Mouse (Mus musculus) heart, postnatal 10 days (tissue): Measurements from ENCODE around the gene Gm42715. TPM values are rescaled to one million over a fixed set of nuclear protein-coding genes. Genes with fewer than 3 reads are reported as not detected.

Experiments
- DNase-seq, 2 experiments: peaks; one replicate each; pipeline ENCODE4 v3.0.0; 2021
- intact Hi-C: fragments of 180-260 bp; cut with DNase I; formaldehyde crosslinking; loops from one replicate; pipeline ENCODE4 v1.15.1; 2025
- microRNA-seq, 2 experiments: library from miRNA; unstranded; fragments of <30 nt; microRNA quantifications; one replicate each; pipeline ENCODE4 v1.2.0; 2022
- total RNA-seq, 2 experiments: library from RNA; stranded (reverse); gene quantifications; 2 replicates each; pipeline ENCODE4 v1.2.3; 2021

The Gm42715 gene
- total RNA-seq, 2 experiments from 2014 or later, result 14.1 to 14.3 TPM

- intact Hi-C loops, result loop anchor here (1.0 to 5.0 kb wide), 3 partner anchors 22 to 132 kb away; partner anchors contain the start of gene Bcl7c
- peak; percentile 87 to 90 for DNase-seq
These were observed 95.8 kb downstream of the Gm42715 start, which contains the start of gene Zfp629 for GRCm38 (mm10) chr7:127614891-127615843. Gene Zfp629, minus strand, starts transcription at chr7:127615797.

DNA sequence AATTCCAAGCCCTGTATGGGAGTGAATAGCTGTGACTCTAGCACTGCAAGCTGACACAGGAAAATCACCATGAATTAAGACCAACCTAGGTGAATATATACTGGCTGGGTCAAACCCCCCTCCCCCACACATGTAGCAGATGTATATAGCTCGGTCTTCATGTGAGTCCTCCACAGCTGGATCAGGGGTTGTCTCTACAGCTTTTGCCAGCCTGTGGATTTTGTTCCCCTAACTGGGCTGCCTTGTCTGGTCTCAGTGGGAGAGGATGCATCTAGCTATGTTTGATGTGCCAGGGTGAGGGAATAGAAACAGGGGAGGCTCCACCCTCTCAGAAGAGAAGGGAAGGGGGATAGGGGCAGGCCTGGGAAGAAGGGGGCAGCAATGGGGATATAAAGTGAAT is 97.0 kb downstream of the Gm42715 start:
- intact Hi-C loops, result loop anchor here (5.0 kb wide), 1 partner anchor 91 kb away; the partner anchor contains the start of gene Bcl7c
- DNase-seq, result no peak

Small RNA genes lying within 50 kb of the gene (microRNA-seq; reads per million reads assigned to microRNA genes)
- 0 reads per million in 2 experiments for gene Gm47278
- gene Mir7060, result 0 to 0.35 reads per million in 2 experiments

Other genes with a start within 250 kb of the Gm42715 start
- 10 to 100 TPM; 39.4 to 49.4 TPM for gene Sephs2, start 245.5 kb upstream of the Gm42715 start, total RNA-seq
- gene Itgal, start 223.3 kb upstream of the Gm42715 start, total RNA-seq, result 1 to 10 TPM; 2.8 to 3.7 TPM
- 10 to 100 TPM; 40.4 to 43.0 TPM for gene Zfp768, start 174.0 kb upstream of the Gm42715 start, total RNA-seq
- gene Zfp747, start 143.5 kb upstream of the Gm42715 start, total RNA-seq, result 1 to 10 TPM; 5.5 to 5.6 TPM
- gene 9130019O22Rik, start 132.4 kb upstream of the Gm42715 start, total RNA-seq, result 1 to 10 TPM; 2.9 to 3.2 TPM
- 1 to 10 TPM; 4.7 to 5.7 TPM for gene E430018J23Rik, start 126.0 kb upstream of the Gm42715 start, total RNA-seq
- 1 to 10 TPM; 4.7 TPM for gene Zfp764, start 112.8 kb upstream of the Gm42715 start, total RNA-seq
- gene Zfp688, start 97.5 kb upstream of the Gm42715 start, total RNA-seq, result 1 to 10 TPM; 3.8 to 6.2 TPM
- gene Zfp689, start 70.4 kb upstream of the Gm42715 start, total RNA-seq, result 1 to 10 TPM; 2.7 to 3.0 TPM
- 10 to 100 TPM; 27.1 to 27.4 TPM for gene Prr14, start 60.0 kb upstream of the Gm42715 start, total RNA-seq
- 10 to 100 TPM; 41.6 to 42.1 TPM for gene Fbrs, start 40.4 kb upstream of the Gm42715 start, total RNA-seq
- 10 to 100 TPM; 67.8 to 74.8 TPM for gene Srcap, start 7.6 kb upstream of the Gm42715 start, total RNA-seq
- gene Tmem265, start 41.8 kb downstream of the Gm42715 start, total RNA-seq, result not detected
- gene Phkg2, start 53.8 kb downstream of the Gm42715 start, total RNA-seq, result 10 to 100 TPM; 21.0 to 21.1 TPM
- 1 to 10 TPM; 7.3 to 8.7 TPM for gene Ccdc189, start 69.0 kb downstream of the Gm42715 start, total RNA-seq
- 10 to 100 TPM; 54.3 to 57.0 TPM for gene Rnf40, start 69.2 kb downstream of the Gm42715 start, total RNA-seq
- 10 to 100 TPM; 32.4 to 35.1 TPM for gene Zfp629, start 96.2 kb downstream of the Gm42715 start, total RNA-seq
- gene Bcl7c, start 189.3 kb downstream of the Gm42715 start, total RNA-seq, result 10 to 100 TPM; 60.5 to 62.9 TPM
- 1 to 10 TPM; 4.6 to 7.5 TPM for gene Ctf1, start 193.2 kb downstream of the Gm42715 start, total RNA-seq
- not detected for gene Ctf2, start 212.6 kb downstream of the Gm42715 start, total RNA-seq
- 1 to 10 TPM; 5.6 to 6.2 TPM for gene Fbxl19, start 225.0 kb downstream of the Gm42715 start, total RNA-seq